Mouse (Mus musculus) kidney, adult 2 months (tissue): ENCODE measurements around the gene Mpl.

Source experiments
- CTCF ChIP-seq: fragments of 200-500 bp; conservative IDR thresholded peaks from 2 replicates; pipeline ENCODE4 v1.5.1; 2011; ENCODE audit warnings: low read depth, mild to moderate bottlenecking, control low read depth, low read length, moderate library complexity, mixed read lengths; ENCODE audit not compliant: insufficient read depth, insufficient read length
- POLR2A ChIP-seq: fragments of 200-500 bp; IDR thresholded peaks from one replicate; pipeline ENCODE4 v1.6.1; 2011; ENCODE audit warnings: low read depth, low read length, control low read depth

- TF ChIP-seq CTCF (0 out of 2 replicates have a peak, but pooled peaks have one; percentile 23), POLR2A (no peak)
Measured at GRCm38 (mm10) chr4:118415779-118416178, 41.5 kb downstream of the Mpl start.
